ENCODE assay signal across 8 mouse cellular contexts in the genomic region with DNA sequence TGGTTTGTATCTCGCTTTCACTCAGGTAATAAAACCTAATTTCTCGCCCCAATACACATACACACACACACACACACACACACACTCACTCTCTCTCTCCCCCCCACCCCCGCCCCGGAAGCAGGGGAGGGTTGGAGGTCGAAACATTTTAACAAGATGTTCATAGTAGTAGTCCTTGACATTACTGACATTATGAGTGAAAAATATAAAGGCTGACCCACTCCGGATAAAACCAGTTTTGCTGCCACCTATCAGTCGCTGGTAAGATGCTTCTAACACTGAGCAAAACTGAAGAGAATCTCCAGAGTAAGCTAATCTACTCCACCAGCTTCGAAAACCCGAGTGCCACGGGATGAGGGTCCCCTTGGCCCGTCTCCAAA. TPM values are rescaled to one million over a fixed set of nuclear protein-coding genes. Genes with fewer than 3 reads are reported as not detected.
DNase-seq lines count a peak whose midpoint lies in the region; ATAC-seq and TF ChIP-seq lines count a peak whose summit lies in the region.

No protein-coding gene starts in this region.

- no peak for TF ChIP-seq CTCF in liver, postnatal 0 days (IDR thresholded peaks at IDR 0.05; ENCODE audit: low read depth)

- peaks cover 34% of the 10 kb centered on the region for H3K4me1 ChIP-seq in heart, embryonic 15.5 days (replicated peaks)
- no peaks in the 10 kb centered on the region for H3K4me1 ChIP-seq in ES-E14 (ENCODE audit: control insufficient read depth in 2 of 2, insufficient read depth in 2 of 2, low read length in 2 of 2, poor library complexity in 1 of 2)
- peaks cover 30% of the 10 kb centered on the region for H3K4me1 ChIP-seq in forebrain, embryonic 16.5 days (replicated peaks; ENCODE audit: control insufficient read depth, insufficient read depth, low read length)
- peaks cover 26% of the 10 kb centered on the region for H3K4me1 ChIP-seq in liver, postnatal 0 days (ENCODE audit: insufficient read depth)

- DNase-seq in heart, postnatal 25 days (ENCODE audit: low spot score): no peak
- DNase-seq in ES-E14 (ENCODE audit: low read depth, low spot score): no peak
- DNase-seq in liver, postnatal 0 days: peak; percentile 48
- DNase-seq in yolk sac, embryonic 10.5 days (ENCODE audit: low spot score): no peak
- no peak for DNase-seq in frontal cortex, postnatal 36 days (ENCODE audit: low spot score in 2 of 2)
- DNase-seq in kidney, adult 11 months: no peak

- H3K4me3 ChIP-seq in heart, embryonic 15.5 days: peak overlapping the region; percentile 80
- peak overlapping the region; percentile 80 to 95 for H3K4me3 ChIP-seq in ES-E14 (ENCODE audit: insufficient read depth in 1 of 2, low read depth in 1 of 2, low read length in 2 of 2, poor library complexity in 1 of 2, severe bottlenecking in 1 of 2)
- H3K4me3 ChIP-seq in forebrain, embryonic 16.5 days (replicated peaks; ENCODE audit: low read length): peak overlapping the region; percentile 93
- H3K4me3 ChIP-seq in liver, postnatal 0 days (ENCODE audit: low read depth, low read length): peak overlapping the region; percentile 72

- no peak for ATAC-seq in heart, embryonic 15.5 days (replicated peaks; ENCODE audit: insufficient number of reproducible peaks, insufficient read depth, low FRiP score, low read depth)
- no peak for ATAC-seq in forebrain, embryonic 16.5 days
- no peak for ATAC-seq in liver, postnatal 0 days

- in situ Hi-C loops in ES-E14 (cut with MboI; ENCODE audit: low sequenced_read_pairs in 2 of 2, unreplicated experiment in 2 of 2): no loop called here

- no peaks in the 10 kb centered on the region for H3K27me3 ChIP-seq in heart, embryonic 15.5 days
- H3K27me3 ChIP-seq in forebrain, embryonic 16.5 days (replicated peaks; ENCODE audit: control insufficient read depth, insufficient read depth, low read length): no peaks in the 10 kb centered on the region
- H3K27me3 ChIP-seq in liver, postnatal 0 days (ENCODE audit: insufficient read depth, low read length): no peaks in the 10 kb centered on the region

- intact Hi-C loops in heart, postnatal 25 days (cut with DNase I): loop anchor here (10.0 kb wide), 1 partner anchor 283 kb away; a partner anchor contains a TSS

- H3K9me3 ChIP-seq in heart, embryonic 15.5 days (replicated peaks): no peaks in the 10 kb centered on the region
- H3K9me3 ChIP-seq in ES-E14 (ENCODE audit: control insufficient read depth, insufficient read depth, low read depth, low read length): no peaks in the 10 kb centered on the region
- H3K9me3 ChIP-seq in forebrain, embryonic 16.5 days (ENCODE audit: control insufficient read depth, low read length): no peaks in the 10 kb centered on the region
- H3K9me3 ChIP-seq in liver, postnatal 0 days (ENCODE audit: low read length): no peaks in the 10 kb centered on the region

- peak overlapping the region; percentile 86 for H3K9ac ChIP-seq in heart, embryonic 15.5 days
- peak overlapping the region; percentile 88 for H3K9ac ChIP-seq in ES-E14 (ENCODE audit: insufficient read depth, low read depth, low read length, poor library complexity, severe bottlenecking)
- peak overlapping the region; percentile 63 for H3K9ac ChIP-seq in forebrain, embryonic 16.5 days (replicated peaks; ENCODE audit: low read depth, low read length)
- peak overlapping the region; percentile 87 for H3K9ac ChIP-seq in liver, postnatal 0 days (replicated peaks)

- H3K4me2 ChIP-seq in heart, embryonic 15.5 days: peak overlapping the region; percentile 67
- peak overlapping the region; percentile 75 for H3K4me2 ChIP-seq in forebrain, embryonic 16.5 days (ENCODE audit: low read length)
- H3K4me2 ChIP-seq in liver, postnatal 0 days (ENCODE audit: low read depth, low read length): peak overlapping the region; percentile 76

- under 1% methylated on average over 11 of the region's 11 CpGs for WGBS in heart, embryonic 15.5 days
- 0% methylated on average over 11 of the region's 11 CpGs for WGBS in forebrain, embryonic 16.5 days
- WGBS in liver, postnatal 0 days (ENCODE audit: insufficient replicate concordance): under 1% methylated on average over 11 of the region's 11 CpGs

- H3K27ac ChIP-seq in heart, embryonic 15.5 days: peak overlapping the region; percentile 97
- H3K27ac ChIP-seq in ES-E14 (ENCODE audit: insufficient read depth, low read depth, low read length, poor library complexity, severe bottlenecking): peak overlapping the region; percentile 84
- peak overlapping the region; percentile 94 for H3K27ac ChIP-seq in forebrain, embryonic 16.5 days (ENCODE audit: low read length)
- peak overlapping the region; percentile 98 for H3K27ac ChIP-seq in liver, postnatal 0 days (ENCODE audit: low read depth)

- peaks cover 49% of the 10 kb centered on the region for H3K36me3 ChIP-seq in heart, embryonic 15.5 days
- peaks cover 17% of the 10 kb centered on the region for H3K36me3 ChIP-seq in ES-E14 (ENCODE audit: control insufficient read depth, insufficient read depth, low read length, poor library complexity, severe bottlenecking)
- H3K36me3 ChIP-seq in forebrain, embryonic 16.5 days (ENCODE audit: control insufficient read depth, insufficient read depth): 0 out of 2 replicates have a peak, but pooled peaks cover 3% of the 10 kb centered on the region
- H3K36me3 ChIP-seq in liver, postnatal 0 days (replicated peaks; ENCODE audit: insufficient read depth, low read length): peaks cover 53% of the 10 kb centered on the region

- TF ChIP-seq EP300 in liver, postnatal 0 days (IDR thresholded peaks at IDR 0.05; ENCODE audit: low read depth): no peak

TF ChIP-seq in ES-E14, 5 proteins besides CTCF, POLR2A, EP300 and RAD21:
- no peak for TF ChIP-seq MAFK (IDR thresholded peaks at IDR 0.05; ENCODE audit: insufficient read depth, low read depth, low read length)

RNA-seq across cellular contexts. Expression of a gene that starts 0.8 kb away (rescaled TPM):
- polyA plus RNA-seq in heart, embryonic 15.5 days (2015; fragmentation: Nextera tagmentation; extraction: Ambion mirVana): 99.3 and 113 TPM in 2 replicates
- total RNA-seq in heart, postnatal 25 days (2021): 10 to 100 TPM; 15.3 to 16.2 TPM
- total RNA-seq in ES-E14 (2012; rRNA removed): 98.6 and 123 TPM in 2 replicates
- 126 and 130 TPM in 2 replicates for polyA plus RNA-seq in forebrain, embryonic 16.5 days (2015; fragmentation: Nextera tagmentation; extraction: Ambion mirVana)
- polyA plus RNA-seq in liver, postnatal 0 days (2015; fragmentation: Nextera tagmentation; extraction: Ambion mirVana): 144 and 150 TPM in 2 replicates

RNA-seq across cellular contexts. Expression of a gene that starts 6.4 kb away (rescaled TPM):
- 107 and 117 TPM in 2 replicates for polyA plus RNA-seq in heart, embryonic 15.5 days (2015; fragmentation: Nextera tagmentation; extraction: Ambion mirVana)
- total RNA-seq in heart, postnatal 25 days (2021): 1 to 10 TPM; 2.4 TPM
- 120 and 132 TPM in 2 replicates for total RNA-seq in ES-E14 (2012; rRNA removed)
- polyA plus RNA-seq in forebrain, embryonic 16.5 days (2015; fragmentation: Nextera tagmentation; extraction: Ambion mirVana): 71.9 and 85.2 TPM in 2 replicates
- 64.2 and 67.0 TPM in 2 replicates for polyA plus RNA-seq in liver, postnatal 0 days (2015; fragmentation: Nextera tagmentation; extraction: Ambion mirVana)

RNA-seq across cellular contexts. Expression of a gene that starts 6.7 kb away (rescaled TPM):
- polyA plus RNA-seq in heart, embryonic 15.5 days (2015; fragmentation: Nextera tagmentation; extraction: Ambion mirVana): 29.5 and 37.6 TPM in 2 replicates
- total RNA-seq in heart, postnatal 25 days (2021): 10 to 100 TPM; 19.8 to 20.2 TPM
- total RNA-seq in ES-E14 (2012; rRNA removed): 15.0 and 17.8 TPM in 2 replicates
- polyA plus RNA-seq in forebrain, embryonic 16.5 days (2015; fragmentation: Nextera tagmentation; extraction: Ambion mirVana): 35.4 and 39.1 TPM in 2 replicates
- 15.8 and 16.5 TPM in 2 replicates for polyA plus RNA-seq in liver, postnatal 0 days (2015; fragmentation: Nextera tagmentation; extraction: Ambion mirVana)

RNA-seq across cellular contexts. Expression of a gene that starts 21.8 kb away (rescaled TPM):
- 0.74 and 1.0 TPM in 2 replicates for polyA plus RNA-seq in heart, embryonic 15.5 days (2015; fragmentation: Nextera tagmentation; extraction: Ambion mirVana)
- 1 to 10 TPM; 1.1 to 1.3 TPM for total RNA-seq in heart, postnatal 25 days (2021)
- 0.13 TPM in 1 of 2 replicates, not detected in the other for total RNA-seq in ES-E14 (2012; rRNA removed)
- 0.60 and 0.98 TPM in 2 replicates for polyA plus RNA-seq in forebrain, embryonic 16.5 days (2015; fragmentation: Nextera tagmentation; extraction: Ambion mirVana)
- 0.06 and 0.20 TPM in 2 replicates for polyA plus RNA-seq in liver, postnatal 0 days (2015; fragmentation: Nextera tagmentation; extraction: Ambion mirVana)

RNA-seq across cellular contexts. Expression of a gene that starts 22.1 kb away (rescaled TPM):
- polyA plus RNA-seq in heart, embryonic 15.5 days (2015; fragmentation: Nextera tagmentation; extraction: Ambion mirVana): 45.3 and 51.4 TPM in 2 replicates
- 10 to 100 TPM; 24.6 to 25.2 TPM for total RNA-seq in heart, postnatal 25 days (2021)
- 21.4 and 22.4 TPM in 2 replicates for total RNA-seq in ES-E14 (2012; rRNA removed)
- 39.9 and 41.7 TPM in 2 replicates for polyA plus RNA-seq in forebrain, embryonic 16.5 days (2015; fragmentation: Nextera tagmentation; extraction: Ambion mirVana)
- 20.5 and 21.0 TPM in 2 replicates for polyA plus RNA-seq in liver, postnatal 0 days (2015; fragmentation: Nextera tagmentation; extraction: Ambion mirVana)
